Mouse (Mus musculus) myocyte (in vitro differentiated cells): ENCODE measurements at regions not wholly inside any gene's neighbourhood (a gene's known extent, or its start where the extent isn't known, plus 50 kb on each side); places are given as distances from the start of the nearest gene placed in this dataset.

ENCODE experiments used
- MAX ChIP-seq: IDR thresholded peaks from one replicate; pipeline ENCODE4 v1.6.1; 2011; ENCODE audit warnings: low read depth, mild to moderate bottlenecking, control low read depth
- MYOD1 ChIP-seq, 3 experiments: IDR thresholded peaks; one replicate each; pipeline ENCODE4 v1.6.1; 2011; ENCODE audit warnings: control low read depth in 2 of 3, low read depth in 2 of 3, mild to moderate bottlenecking in 2 of 3, moderate library complexity in 1 of 3; ENCODE audit not compliant: insufficient read length in 2 of 3, control insufficient read depth in 1 of 3
- POLR2A ChIP-seq: IDR thresholded peaks from one replicate; pipeline ENCODE4 v1.6.1; 2011; ENCODE audit warnings: low read depth, mild to moderate bottlenecking, control low read depth, moderate library complexity; ENCODE audit not compliant: insufficient read length
- SRF ChIP-seq: IDR thresholded peaks from one replicate; pipeline ENCODE4 v1.6.1; 2011; ENCODE audit warnings: low read depth; ENCODE audit not compliant: control insufficient read depth, insufficient read length

- TF ChIP-seq POLR2A: no peak
- TF ChIP-seq MYOD1 (IDR thresholded peaks at IDR 0.05; ENCODE audit: control insufficient read depth in 1 of 3, insufficient read length in 2 of 3, low read depth in 2 of 3): no peak
- no peak for TF ChIP-seq SRF
- no peak for TF ChIP-seq MAX
Measured at GRCm38 (mm10) chr9:61695821-61696220, 218.5 kb downstream of the Rplp1 start.
